Mouse (Mus musculus): ENCODE measurements around the gene Gm17349. TPM values are rescaled to one million over a fixed set of nuclear protein-coding genes. Genes with fewer than 3 reads are reported as not detected.

Gene Gm17349
- total and polyA plus RNA-seq, 3 experiments: 0.98 to 2.3 TPM; not detected in 1

DNA sequence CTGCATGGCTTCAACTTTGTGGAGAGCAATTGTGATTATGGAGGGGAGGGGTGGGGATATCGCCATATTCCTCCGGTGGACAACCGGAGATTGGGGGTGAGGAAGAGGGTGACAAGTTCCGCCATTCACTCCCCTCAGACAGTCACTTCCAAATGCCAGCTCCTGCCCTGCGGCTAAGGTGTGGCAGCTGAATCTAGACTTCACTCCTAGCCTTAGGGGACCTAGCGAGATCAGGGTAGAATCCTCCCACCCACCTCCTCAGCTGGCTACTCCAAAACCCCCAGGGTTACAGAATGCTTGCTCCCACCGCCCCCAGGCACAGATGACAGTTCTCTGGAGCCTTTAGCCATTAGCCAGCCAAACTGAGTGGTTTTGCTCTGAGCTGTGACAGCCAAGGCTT, 26.3 kb downstream of the Gm17349 start:
- H3K4me3 ChIP-seq (ENCODE audit: low read depth, low read length): no peak overlapping the region
- DNase-seq (ENCODE audit: low spot score) (no peak), ATAC-seq (ENCODE audit: extremely low read depth, insufficient number of reproducible peaks, low FRiP score, poor library complexity, severe bottlenecking) (no peak)
- H3K27me3 ChIP-seq (ENCODE audit: insufficient read depth, low read length): peaks cover 48% of the 10 kb centered on the region
- H3K9me3 ChIP-seq (replicated peaks): no peaks in the 10 kb centered on the region
- H3K36me3 ChIP-seq (replicated peaks): no peaks in the 10 kb centered on the region
- TF ChIP-seq GATA2 (IDR thresholded peaks at IDR 0.05; ENCODE audit: borderline replicate concordance, low read depth, low read length) (no peak), GATA1 (IDR thresholded peaks at IDR 0.05; ENCODE audit: borderline replicate concordance, low read length) (no peak), CTCF (IDR thresholded peaks at IDR 0.05; ENCODE audit: low read depth, low read length) (no peak), POLR2AphosphoS5 (IDR thresholded peaks at IDR 0.05; ENCODE audit: insufficient replicate concordance, low read depth, low read length) (no peak), TAL1 (conservative IDR thresholded peaks at IDR 0.05; ENCODE audit: low read depth, low read length) (no peak)
- peaks cover 5% of the 10 kb centered on the region for H3K4me1 ChIP-seq (ENCODE audit: insufficient read depth, low read depth, low read length)

GRCm38 (mm10) chr15:99678063-99678800, 27.1 kb downstream of the Gm17349 start:
- no peaks in the 10 kb centered on the region for H3K9me3 ChIP-seq (replicated peaks)
- H3K36me3 ChIP-seq (replicated peaks): no peaks in the 10 kb centered on the region
- peaks cover 55% of the 10 kb centered on the region for H3K27me3 ChIP-seq (ENCODE audit: insufficient read depth, low read length)
- ATAC-seq (ENCODE audit: extremely low read depth, insufficient number of reproducible peaks, low FRiP score, poor library complexity, severe bottlenecking) (no peak), DNase-seq (ENCODE audit: low spot score) (no peak)
- TF ChIP-seq POLR2AphosphoS5 (IDR thresholded peaks at IDR 0.05; ENCODE audit: insufficient replicate concordance, low read depth, low read length) (no peak), TAL1 (conservative IDR thresholded peaks at IDR 0.05; ENCODE audit: low read depth, low read length) (no peak), CTCF (IDR thresholded peaks at IDR 0.05; ENCODE audit: low read depth, low read length) (peak; percentile 18; the same call in 1 of the 2 replicates)
- H3K4me3 ChIP-seq (ENCODE audit: low read depth, low read length): no peak overlapping the region
- H3K4me1 ChIP-seq (ENCODE audit: insufficient read depth, low read depth, low read length): peaks cover 5% of the 10 kb centered on the region

DNA sequence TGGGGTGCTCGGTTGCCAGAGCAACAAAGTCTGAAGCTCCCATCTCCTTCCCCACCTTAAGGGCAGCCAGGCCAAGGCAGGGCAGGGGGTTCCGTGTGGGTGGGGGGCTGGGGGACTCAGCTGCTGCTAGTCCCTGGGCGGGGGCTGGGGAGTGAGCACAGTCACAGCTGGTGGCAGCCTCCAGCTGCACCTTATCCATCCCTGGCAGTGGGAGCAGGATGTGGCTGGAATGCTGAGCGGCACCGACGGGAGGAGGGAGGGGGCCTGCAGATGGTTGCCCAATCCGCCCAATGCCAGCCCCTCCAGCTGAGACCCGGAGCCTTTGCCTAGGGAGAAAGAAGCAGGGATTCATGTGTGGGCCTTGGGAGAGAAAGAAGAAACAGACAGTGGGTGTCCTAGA, 28.2 kb downstream of the Gm17349 start:
- Histone ChIP-seq H3K4me1 (ENCODE audit: insufficient read depth, low read depth, low read length) (peaks cover 5% of the 10 kb centered on the region), H3K36me3 (replicated peaks) (no peaks in the 10 kb centered on the region), H3K4me3 (ENCODE audit: low read depth, low read length) (no peak overlapping the region), H3K9me3 (replicated peaks) (no peaks in the 10 kb centered on the region), H3K27me3 (ENCODE audit: insufficient read depth, low read length) (peaks cover 65% of the 10 kb centered on the region)
- DNase-seq (ENCODE audit: low spot score): no peak
- no peak for ATAC-seq (ENCODE audit: extremely low read depth, insufficient number of reproducible peaks, low FRiP score, poor library complexity, severe bottlenecking)
- no peak for TF ChIP-seq TAL1 (conservative IDR thresholded peaks at IDR 0.05; ENCODE audit: low read depth, low read length)
- no peak for TF ChIP-seq GATA1 (IDR thresholded peaks at IDR 0.05; ENCODE audit: borderline replicate concordance, low read length)
- no peak for TF ChIP-seq POLR2AphosphoS5 (IDR thresholded peaks at IDR 0.05; ENCODE audit: insufficient replicate concordance, low read depth, low read length)
- no peak for TF ChIP-seq CTCF (IDR thresholded peaks at IDR 0.05; ENCODE audit: low read depth, low read length)
- TF ChIP-seq GATA2 (IDR thresholded peaks at IDR 0.05; ENCODE audit: borderline replicate concordance, low read depth, low read length): no peak

DNA sequence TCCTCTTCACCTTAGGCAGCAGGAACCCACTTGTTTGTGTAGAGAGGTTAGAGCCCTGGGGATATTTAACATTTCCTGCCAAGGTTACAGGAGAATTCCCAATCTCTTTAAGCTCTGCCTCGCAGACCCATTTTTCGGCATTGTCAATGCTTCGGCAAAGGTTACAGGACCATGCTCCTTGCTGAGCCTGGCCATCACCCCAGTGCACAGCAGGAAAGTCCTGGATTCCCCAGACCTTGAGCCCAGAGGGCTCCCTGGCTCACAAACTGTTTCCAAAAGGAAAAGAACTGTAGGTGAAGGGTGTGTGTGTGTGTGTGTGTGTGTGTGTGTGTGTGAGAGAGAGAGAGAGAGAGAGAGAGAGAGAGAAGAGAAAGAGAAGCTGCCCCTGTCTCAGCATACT, 30.4 kb downstream of the Gm17349 start:
- peaks cover 6% of the 10 kb centered on the region for H3K9me3 ChIP-seq (replicated peaks)
- no peak for ATAC-seq (ENCODE audit: extremely low read depth, insufficient number of reproducible peaks, low FRiP score, poor library complexity, severe bottlenecking)
- H3K27me3 ChIP-seq (ENCODE audit: insufficient read depth, low read length): peaks cover 71% of the 10 kb centered on the region
- TF ChIP-seq POLR2AphosphoS5 (IDR thresholded peaks at IDR 0.05; ENCODE audit: insufficient replicate concordance, low read depth, low read length): no peak
- no peak for TF ChIP-seq CTCF (IDR thresholded peaks at IDR 0.05; ENCODE audit: low read depth, low read length)
- no peak for TF ChIP-seq GATA2 (IDR thresholded peaks at IDR 0.05; ENCODE audit: borderline replicate concordance, low read depth, low read length)
- no peak for TF ChIP-seq GATA1 (IDR thresholded peaks at IDR 0.05; ENCODE audit: borderline replicate concordance, low read length)
- TF ChIP-seq TAL1 (conservative IDR thresholded peaks at IDR 0.05; ENCODE audit: low read depth, low read length): no peak
- no peaks in the 10 kb centered on the region for H3K36me3 ChIP-seq (replicated peaks)
- no peak for DNase-seq (ENCODE audit: low spot score)
- peaks cover 13% of the 10 kb centered on the region for H3K4me1 ChIP-seq (ENCODE audit: insufficient read depth, low read depth, low read length)
- no peak overlapping the region for H3K4me3 ChIP-seq (ENCODE audit: low read depth, low read length)

DNA sequence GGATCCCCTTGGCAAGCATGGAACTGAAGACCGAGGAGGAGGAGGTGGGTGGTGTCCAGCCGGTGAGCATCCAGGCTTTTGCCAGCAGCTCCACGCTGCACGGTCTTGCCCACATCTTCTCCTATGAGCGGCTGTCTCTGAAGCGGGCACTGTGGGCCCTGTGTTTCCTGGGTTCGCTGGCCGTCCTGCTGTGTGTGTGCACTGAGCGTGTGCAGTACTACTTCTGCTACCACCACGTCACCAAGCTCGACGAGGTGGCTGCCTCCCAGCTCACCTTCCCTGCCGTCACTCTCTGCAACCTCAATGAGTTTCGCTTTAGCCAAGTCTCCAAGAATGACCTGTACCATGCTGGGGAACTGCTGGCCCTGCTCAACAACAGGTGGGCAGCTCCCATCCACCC, 33.5 kb downstream of the Gm17349 start:
- H3K9me3 ChIP-seq (replicated peaks): peaks cover 9% of the 10 kb centered on the region

DNA sequence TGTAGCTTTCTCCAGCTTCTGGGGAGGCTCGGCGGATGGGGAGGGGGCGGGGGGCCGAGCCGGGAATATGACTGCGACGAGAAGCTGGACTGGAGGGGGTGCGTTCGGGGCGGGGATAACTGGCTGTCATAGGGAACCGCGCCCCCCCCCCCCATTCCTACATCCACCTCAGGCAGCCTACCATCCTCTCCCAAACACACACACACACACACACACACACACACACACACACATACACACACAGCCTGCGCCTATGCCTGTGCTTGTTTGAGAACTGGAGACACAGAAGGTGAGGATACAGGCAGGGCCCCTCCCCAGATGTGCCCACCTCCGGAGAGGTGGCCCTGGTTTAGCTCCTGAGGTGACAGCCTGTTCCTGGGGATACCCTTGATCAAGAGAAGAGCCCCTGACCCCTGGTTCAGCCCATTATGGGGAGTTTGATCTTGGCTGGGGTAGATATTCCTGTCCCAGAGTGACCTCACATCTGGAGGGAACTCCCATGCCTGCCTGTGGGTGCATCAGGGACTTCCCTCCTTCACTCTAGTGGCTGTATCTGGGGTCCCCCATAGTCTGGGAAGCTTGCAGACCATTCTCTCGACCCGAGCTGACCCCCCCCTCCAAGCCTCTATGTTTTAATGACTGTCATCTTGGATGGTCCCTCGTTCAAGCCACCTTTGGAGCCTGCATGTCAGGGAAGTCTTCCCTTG, 34.2 kb downstream of the Gm17349 start:
- H3K27me3 ChIP-seq (ENCODE audit: insufficient read depth, low read length): peaks cover 75% of the 10 kb centered on the region
- TF ChIP-seq CTCF (IDR thresholded peaks at IDR 0.05; ENCODE audit: low read depth, low read length) (no peak), POLR2AphosphoS5 (IDR thresholded peaks at IDR 0.05; ENCODE audit: insufficient replicate concordance, low read depth, low read length) (no peak), GATA2 (IDR thresholded peaks at IDR 0.05; ENCODE audit: borderline replicate concordance, low read depth, low read length) (no peak), GATA1 (IDR thresholded peaks at IDR 0.05; ENCODE audit: borderline replicate concordance, low read length) (no peak), TAL1 (conservative IDR thresholded peaks at IDR 0.05; ENCODE audit: low read depth, low read length) (no peak)
- ATAC-seq (ENCODE audit: extremely low read depth, insufficient number of reproducible peaks, low FRiP score, poor library complexity, severe bottlenecking) (no peak), DNase-seq (ENCODE audit: low spot score) (no peak)
- H3K9me3 ChIP-seq (replicated peaks): peaks cover 9% of the 10 kb centered on the region
- peaks cover 29% of the 10 kb centered on the region for H3K4me1 ChIP-seq (ENCODE audit: insufficient read depth, low read depth, low read length)
- no peak overlapping the region for H3K4me3 ChIP-seq (ENCODE audit: low read depth, low read length)
- H3K36me3 ChIP-seq (replicated peaks): no peaks in the 10 kb centered on the region

More for the DNA sequence above, 33.5 kb downstream of the Gm17349 start:
- Histone ChIP-seq H3K27me3 (ENCODE audit: insufficient read depth, low read length) (peaks cover 68% of the 10 kb centered on the region), H3K36me3 (replicated peaks) (no peaks in the 10 kb centered on the region), H3K4me3 (ENCODE audit: low read depth, low read length) (no peak overlapping the region), H3K4me1 (ENCODE audit: insufficient read depth, low read depth, low read length) (peaks cover 22% of the 10 kb centered on the region)
- TF ChIP-seq POLR2AphosphoS5 (IDR thresholded peaks at IDR 0.05; ENCODE audit: insufficient replicate concordance, low read depth, low read length) (no peak), CTCF (IDR thresholded peaks at IDR 0.05; ENCODE audit: low read depth, low read length) (no peak), GATA2 (IDR thresholded peaks at IDR 0.05; ENCODE audit: borderline replicate concordance, low read depth, low read length) (no peak), GATA1 (IDR thresholded peaks at IDR 0.05; ENCODE audit: borderline replicate concordance, low read length) (no peak), TAL1 (conservative IDR thresholded peaks at IDR 0.05; ENCODE audit: low read depth, low read length) (no peak)
- DNase-seq (ENCODE audit: low spot score) (no peak), ATAC-seq (ENCODE audit: extremely low read depth, insufficient number of reproducible peaks, low FRiP score, poor library complexity, severe bottlenecking) (no peak)
